In genomic region chr3:52242457-52243105, GRCm38 (mm10) we compare ENCODE assay signal across 9 mouse cellular contexts. TPM values are rescaled to one million over a fixed set of nuclear protein-coding genes. Genes with fewer than 3 reads are reported as not detected.
DNase-seq lines count a peak whose midpoint lies in the region; ATAC-seq and TF ChIP-seq lines count a peak whose summit lies in the region.
"Had no signal": no experiment of that assay in that cellular context is flagged by ENCODE, and none has a peak within 500 bp of the region (broad histone marks: within the 10 kb centered on the region; RNA-seq: fewer than 3 reads in every experiment).

No protein-coding gene starts in this region.

- no peak overlapping the region for H3K4me2 ChIP-seq in limb, embryonic 14.5 days (replicated peaks; ENCODE audit: low read depth, low read length, severe bottlenecking)

- DNase-seq in B cell, adult 2 months, result peak; percentile 84 to 85
- peak; percentile 63 for DNase-seq in T-cell, adult 2 months (ENCODE audit: low spot score)
- peak; percentile 68 to 92 for DNase-seq in cerebellum, postnatal 36 days
- DNase-seq in gastrocnemius, postnatal 10 days, result peak; percentile 61
- peak; percentile 52 to 75 for DNase-seq in kidney, adult 8-10 months
- peak; percentile 68 for DNase-seq in limb, embryonic 14.5 days (ENCODE audit: low spot score)
- DNase-seq in neural tube, embryonic 10.5 days (ENCODE audit: extremely low spot score, low spot score), result peak; percentile 70
- peak; percentile 26 to 75 for DNase-seq in thymus, postnatal 10 days (ENCODE audit: low spot score in 2 of 2)

- H3K36me3 ChIP-seq in limb, embryonic 14.5 days (ENCODE audit: control insufficient read depth, insufficient read depth, low read length), result no peaks in the 10 kb centered on the region

- H3K27me3 ChIP-seq in limb, embryonic 14.5 days (ENCODE audit: control insufficient read depth, insufficient read depth, low read length), result no peaks in the 10 kb centered on the region

- H3K9ac ChIP-seq in limb, embryonic 14.5 days (ENCODE audit: low read depth, low read length, severe bottlenecking), result no peak overlapping the region

- H3K9me3 ChIP-seq in limb, embryonic 14.5 days (ENCODE audit: control insufficient read depth, low read length), result no peaks in the 10 kb centered on the region

- no peak overlapping the region for H3K27ac ChIP-seq in limb, embryonic 14.5 days (replicated peaks; ENCODE audit: low read depth, low read length)

- ATAC-seq in limb, embryonic 14.5 days (ENCODE audit: low FRiP score, low read depth), result 0 out of 2 replicates have a peak, but pooled peaks have one; percentile 41

- H3K4me3 ChIP-seq in limb, embryonic 14.5 days (replicated peaks; ENCODE audit: low read length), result no peak overlapping the region
- H3K4me3 ChIP-seq: erythroblast, embryonic 14.5 days had no signal

- no peak for TF ChIP-seq POLR2A in limb, embryonic 14.5 days (IDR thresholded peaks at IDR 0.05; ENCODE audit: borderline replicate concordance, extremely low read depth, insufficient read depth, insufficient read length)

- no peaks in the 10 kb centered on the region for H3K4me1 ChIP-seq in limb, embryonic 14.5 days (ENCODE audit: control insufficient read depth, insufficient read depth, low read length)

- 40% methylated on average over 6 of the region's 6 CpGs for WGBS in limb, embryonic 14.5 days

RNA-seq across cellular contexts. Expression of gene Foxo1, which starts 25.6 kb away (rescaled TPM):
- total RNA-seq in gastrocnemius, postnatal 10 days (2021), result 10 to 100 TPM; 10.5 to 13.7 TPM
- polyA plus RNA-seq in limb, embryonic 14.5 days (2012; rRNA removed), result 7.6 and 9.3 TPM in 2 replicates
- polyA plus RNA-seq in limb, embryonic 14.5 days (2014; fragmentation: Nextera tagmentation; extraction: Ambion mirVana), result 7.0 and 8.5 TPM in 2 replicates
